9 mouse cellular contexts compared by ENCODE assay signal in the genomic region with DNA sequence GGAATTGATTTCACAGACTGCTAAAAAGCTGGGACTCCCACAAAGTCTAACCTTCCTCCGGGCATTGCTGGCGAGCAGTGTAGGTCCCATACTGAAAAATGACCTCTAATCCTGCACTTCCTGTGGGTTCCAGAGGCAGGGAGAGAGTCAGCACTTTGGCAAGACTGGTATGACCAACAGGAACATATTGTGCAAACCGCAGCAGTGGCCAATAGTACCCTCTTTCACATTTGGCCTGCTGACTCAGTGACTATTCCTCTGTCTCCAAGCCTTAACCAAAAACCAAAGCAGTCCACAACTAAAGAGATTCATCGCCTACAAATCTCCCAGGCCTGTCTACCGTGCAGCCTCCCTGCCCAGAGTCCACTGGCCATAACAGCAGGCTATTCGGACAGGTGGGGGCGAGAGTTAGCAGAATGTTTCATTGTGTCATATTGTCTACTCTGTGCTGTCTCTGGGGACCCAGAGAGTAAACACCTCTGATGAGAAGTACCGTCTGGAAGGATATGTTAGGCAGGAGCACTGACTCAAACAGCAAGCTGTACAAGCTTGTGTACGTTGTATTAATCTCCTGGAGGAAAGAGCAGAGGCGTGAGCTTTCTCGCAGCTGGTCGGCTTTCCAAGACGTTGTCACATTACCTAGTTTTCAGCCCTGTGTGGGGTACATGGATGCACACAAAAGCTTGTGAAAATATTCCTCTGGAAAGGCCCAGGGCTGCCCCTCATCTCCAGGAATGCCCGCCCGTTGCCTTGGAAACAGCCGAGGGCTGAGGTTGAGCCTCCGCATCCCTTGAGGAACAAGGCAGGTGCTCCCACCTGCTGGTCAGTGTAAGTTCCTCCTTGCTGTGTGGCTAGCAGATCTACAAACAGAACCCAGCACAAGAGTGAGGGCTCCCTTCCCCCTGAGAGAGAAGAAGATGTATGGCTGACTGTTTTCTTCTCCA. TPM values are rescaled to one million over a fixed set of nuclear protein-coding genes. Genes with fewer than 3 reads are reported as not detected.
A peak's percentile ranks its signal among the peaks of the same experiment; 100 is the strongest.
DNase-seq lines count a peak whose midpoint lies in the region; ATAC-seq and TF ChIP-seq lines count a peak whose summit lies in the region.
"Had no signal": no experiment of that assay in that cellular context is flagged by ENCODE, and none has a peak within 500 bp of the region (broad histone marks: within the 10 kb centered on the region; RNA-seq: fewer than 3 reads in every experiment).

No protein-coding gene starts in this region.

- no peak for ATAC-seq in heart, embryonic 11.5 days (replicated peaks; ENCODE audit: insufficient number of reproducible peaks, low FRiP score, low TSS enrichment)
- peak; percentile 83 for ATAC-seq in Patski
- ATAC-seq in megakaryocyte, adult 5-6 weeks (ENCODE audit: poor library complexity, severe bottlenecking): peak; percentile 81

- CTCF ChIA-PET in Patski (lab: Charles Lee): interaction anchor here (1.4 kb wide), 1 partner anchor 532 kb away, joined by 4 read pairs; no protein-coding TSS in a partner anchor

- no peak for TF ChIP-seq CTCF in Patski (IDR thresholded peaks at IDR 0.05)

- 66% methylated on average over 17 of the region's 17 CpGs for WGBS in heart, embryonic 11.5 days (ENCODE audit: insufficient replicate concordance)
- WGBS in forebrain, embryonic 10.5 days: 61% methylated on average over 17 of the region's 17 CpGs

- no peaks in the 10 kb centered on the region for H3K27me3 ChIP-seq in heart, embryonic 11.5 days (ENCODE audit: control insufficient read depth, insufficient read depth, low read length)
- no peaks in the 10 kb centered on the region for H3K27me3 ChIP-seq in Patski
- H3K27me3 ChIP-seq in forebrain, embryonic 10.5 days (ENCODE audit: poor library complexity, severe bottlenecking): no peaks in the 10 kb centered on the region

- no peak overlapping the region for H3K4me3 ChIP-seq in heart, embryonic 11.5 days (ENCODE audit: low read depth, low read length)
- H3K4me3 ChIP-seq in forebrain, embryonic 10.5 days: no peak overlapping the region

- H3K9me3 ChIP-seq in heart, embryonic 11.5 days (replicated peaks; ENCODE audit: control insufficient read depth, low read length): no peaks in the 10 kb centered on the region
- no peaks in the 10 kb centered on the region for H3K9me3 ChIP-seq in forebrain, embryonic 10.5 days

- in situ Hi-C loops in Patski (cut with MboI; ENCODE audit: low pct_unique_long_range_greater_than_20kb): loop anchor here (5.0 to 10.0 kb wide), 2 partner anchors 515 to 598 kb away; no protein-coding TSS in a partner anchor

- no peak overlapping the region for H3K27ac ChIP-seq in heart, embryonic 11.5 days (ENCODE audit: low read depth, low read length)
- H3K27ac ChIP-seq in forebrain, embryonic 10.5 days: peak overlapping the region; percentile 53

- POLR2A ChIA-PET in Patski (lab: Charles Lee): interaction anchor here (0.6 to 1.1 kb wide), 2 partner anchors 11 to 319 kb away, joined by 3 read pairs; no protein-coding TSS in a partner anchor

- H3K36me3 ChIP-seq in heart, embryonic 11.5 days (ENCODE audit: control insufficient read depth, insufficient read depth, low read length): no peaks in the 10 kb centered on the region
- H3K36me3 ChIP-seq in forebrain, embryonic 10.5 days (replicated peaks): no peaks in the 10 kb centered on the region; the same call in 1 of the 2 replicates

- H3K4me2 ChIP-seq in heart, embryonic 11.5 days: no peak overlapping the region

- H3K4me1 ChIP-seq in heart, embryonic 11.5 days (ENCODE audit: control insufficient read depth, insufficient read depth, low read length): no peaks in the 10 kb centered on the region
- H3K4me1 ChIP-seq in forebrain, embryonic 10.5 days: peaks cover 25% of the 10 kb centered on the region

- DNase-seq in heart, adult 11 months: peak; percentile 96
- DNase-seq in Patski (ENCODE audit: low read depth, low spot score): peak; percentile 77
- DNase-seq in forebrain, embryonic 10.5 days (ENCODE audit: extremely low spot score, low spot score): peak; percentile 46
- DNase-seq in kidney, postnatal 14 days: peak; percentile 33
- peak; percentile 8 for DNase-seq in yolk sac, embryonic 10.5 days (ENCODE audit: low spot score)
- DNase-seq in thymus, postnatal 10 days (ENCODE audit: low spot score in 2 of 2): no peak

- H3K9ac ChIP-seq in heart, embryonic 11.5 days (ENCODE audit: low read depth, low read length): no peak overlapping the region

RNA-seq across cellular contexts. Expression of gene Gja10, which starts 32.3 kb away (rescaled TPM):
- not detected in 2 replicates for polyA plus RNA-seq in heart, embryonic 11.5 days (2014; fragmentation: Nextera tagmentation; extraction: Ambion mirVana)
- not detected for polyA plus RNA-seq in Patski (2021)
- not detected in 2 replicates for polyA plus RNA-seq in forebrain, embryonic 10.5 days (2016; fragmentation: Nextera tagmentation; extraction: Ambion mirVana)
- not detected in 2 replicates for total RNA-seq in megakaryocyte, adult 5-6 weeks (2015)
- total RNA-seq in megakaryocyte, adult 5-6 weeks (2017): not detected in 2 replicates
- polyA plus RNA-seq: large intestine, adult 2 months had no signal

RNA-seq across cellular contexts. Expression of gene Casp8ap2, which starts 45.0 kb away (rescaled TPM):
- polyA plus RNA-seq in heart, embryonic 11.5 days (2014; fragmentation: Nextera tagmentation; extraction: Ambion mirVana): 30.0 and 42.0 TPM in 2 replicates
- 7.8 TPM for polyA plus RNA-seq in Patski (2021)
- 82.0 and 82.3 TPM in 2 replicates for polyA plus RNA-seq in forebrain, embryonic 10.5 days (2016; fragmentation: Nextera tagmentation; extraction: Ambion mirVana)
- total RNA-seq in megakaryocyte, adult 5-6 weeks (2015): 30.0 and 33.3 TPM in 2 replicates
- total RNA-seq in megakaryocyte, adult 5-6 weeks (2017): 36.5 and 46.9 TPM in 2 replicates

Comparison
In these comparisons a context has a peak if more than half of its experiments do, and no peak if none do; other contexts are left out.
1. DNase-seq: peak in heart, adult 11 months (single experiment), Patski (single experiment), forebrain, embryonic 10.5 days (single experiment), kidney, postnatal 14 days (single experiment) and yolk sac, embryonic 10.5 days (single experiment); none in thymus, postnatal 10 days (0 of 2).